Mouse (Mus musculus): ENCODE measurements around the gene Add3.

The Add3 gene

DNA sequence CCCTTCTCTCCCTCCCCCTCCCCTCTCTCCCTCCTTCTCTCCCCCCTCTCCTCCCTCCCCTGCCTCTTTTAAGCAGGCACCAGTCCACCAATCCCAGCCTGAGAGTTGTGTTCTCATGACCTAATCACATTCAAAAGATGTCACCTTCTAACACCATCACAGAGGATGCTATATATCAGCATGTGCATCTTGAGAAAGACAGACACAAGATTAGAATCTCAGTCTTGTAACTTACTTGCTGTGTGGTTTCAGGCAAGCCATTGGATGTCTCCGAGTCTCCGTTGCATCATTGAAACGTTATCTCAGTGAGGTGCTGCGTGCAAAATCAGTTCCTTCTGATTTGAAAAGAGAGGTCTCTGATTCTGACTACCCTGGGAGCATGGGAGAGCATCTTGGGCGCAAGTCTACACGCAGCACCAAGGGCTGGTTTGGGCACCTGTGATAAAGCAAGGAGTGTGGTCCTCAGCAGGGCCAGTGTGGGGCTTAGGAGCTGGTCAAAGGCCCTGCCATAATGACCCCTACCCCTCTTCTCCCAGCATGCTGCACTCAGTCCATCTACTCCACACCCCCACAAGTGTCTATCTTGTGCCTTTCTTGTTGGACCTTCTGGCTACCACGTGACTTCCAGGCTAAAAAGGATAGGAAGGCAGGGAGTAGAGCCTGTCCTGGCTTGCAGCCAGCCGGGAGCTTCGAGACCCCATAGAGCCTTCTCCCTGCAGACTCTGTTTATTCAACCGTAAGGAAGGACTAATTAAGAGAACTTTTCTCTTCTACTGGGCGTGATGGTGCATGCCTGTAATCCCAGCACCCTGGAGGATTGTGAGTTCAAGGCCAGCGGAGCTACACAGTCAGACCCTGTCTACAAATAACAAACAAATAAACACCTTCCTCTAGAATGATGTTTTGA, 124.8 kb downstream of the Add3 start:
- no peak for DNase-seq (ENCODE audit: low read depth, low spot score)

- no peak for DNase-seq (ENCODE audit: low read depth, low spot score)
Measured at GRCm38 (mm10) chr19:53267305-53267704, 127.1 kb downstream of the Add3 start.

- peak; percentile 56 for DNase-seq (ENCODE audit: low read depth, low spot score)
Measured at GRCm38 (mm10) chr19:53273055-53273722, 132.9 kb downstream of the Add3 start.

GRCm38 (mm10) chr19:53273781-53274428, 133.7 kb downstream of the Add3 start:
- DNase-seq (ENCODE audit: low read depth, low spot score): peak; percentile 51

DNA sequence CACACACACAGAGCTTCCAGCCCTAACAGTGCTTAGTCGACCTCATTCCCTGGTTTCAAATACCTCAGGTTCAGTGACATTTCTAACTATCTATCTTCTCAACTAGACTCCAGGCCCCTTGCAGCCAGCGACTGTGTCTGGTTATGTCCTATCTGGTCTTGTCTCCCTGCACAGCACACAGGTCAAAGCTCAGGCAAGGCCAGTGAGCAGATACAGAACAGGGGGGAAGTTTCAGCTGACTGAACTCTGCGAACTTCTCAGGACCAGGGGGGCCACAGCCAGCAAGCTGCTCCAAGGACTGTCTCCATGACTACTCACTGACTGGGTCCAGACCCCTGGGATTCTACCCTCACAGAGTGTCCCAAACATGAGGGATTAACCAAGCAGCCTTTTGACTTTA, 135.0 kb downstream of the Add3 start:
- no peak for DNase-seq (ENCODE audit: low read depth, low spot score)

DNA sequence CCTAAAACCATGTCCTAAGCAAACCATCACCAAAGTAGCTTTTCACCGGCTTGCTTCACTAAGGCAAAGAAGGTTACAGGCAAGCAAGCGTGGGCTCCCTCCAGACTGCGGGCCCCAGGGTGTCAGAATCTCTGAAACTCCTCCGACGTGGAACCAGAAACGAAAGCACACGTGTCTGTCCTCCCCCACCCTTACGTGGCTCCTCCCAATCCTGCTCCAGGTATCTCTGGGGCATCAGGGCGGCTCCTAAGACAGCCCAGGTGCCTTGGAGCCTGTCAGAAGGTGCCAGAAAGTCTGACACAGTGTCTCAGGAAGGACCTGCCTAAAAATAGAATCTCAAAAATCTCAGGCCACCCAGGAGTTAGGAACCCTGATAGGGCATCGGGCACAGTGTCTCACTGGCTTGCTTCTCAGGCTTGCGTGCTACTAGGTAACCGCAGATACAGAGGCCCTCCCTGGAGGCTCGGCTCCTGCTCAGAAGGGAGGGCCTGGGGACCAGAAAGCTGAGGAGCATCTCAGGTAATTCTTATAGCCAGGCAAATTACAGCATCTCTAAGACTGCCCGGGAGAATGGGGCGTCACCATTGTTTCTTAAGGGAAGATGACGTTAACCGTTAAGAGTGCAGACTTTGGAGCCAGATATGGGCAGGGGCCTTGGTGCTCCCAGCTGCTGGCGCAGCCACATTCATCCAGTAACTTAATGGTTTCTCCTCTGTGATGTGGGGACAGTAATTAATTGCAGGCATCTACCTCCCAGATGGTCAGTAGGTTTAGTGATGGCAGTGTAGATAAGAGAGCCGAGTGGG, 136.9 kb downstream of the Add3 start:
- no peak for DNase-seq (ENCODE audit: low read depth, low spot score)

DNA sequence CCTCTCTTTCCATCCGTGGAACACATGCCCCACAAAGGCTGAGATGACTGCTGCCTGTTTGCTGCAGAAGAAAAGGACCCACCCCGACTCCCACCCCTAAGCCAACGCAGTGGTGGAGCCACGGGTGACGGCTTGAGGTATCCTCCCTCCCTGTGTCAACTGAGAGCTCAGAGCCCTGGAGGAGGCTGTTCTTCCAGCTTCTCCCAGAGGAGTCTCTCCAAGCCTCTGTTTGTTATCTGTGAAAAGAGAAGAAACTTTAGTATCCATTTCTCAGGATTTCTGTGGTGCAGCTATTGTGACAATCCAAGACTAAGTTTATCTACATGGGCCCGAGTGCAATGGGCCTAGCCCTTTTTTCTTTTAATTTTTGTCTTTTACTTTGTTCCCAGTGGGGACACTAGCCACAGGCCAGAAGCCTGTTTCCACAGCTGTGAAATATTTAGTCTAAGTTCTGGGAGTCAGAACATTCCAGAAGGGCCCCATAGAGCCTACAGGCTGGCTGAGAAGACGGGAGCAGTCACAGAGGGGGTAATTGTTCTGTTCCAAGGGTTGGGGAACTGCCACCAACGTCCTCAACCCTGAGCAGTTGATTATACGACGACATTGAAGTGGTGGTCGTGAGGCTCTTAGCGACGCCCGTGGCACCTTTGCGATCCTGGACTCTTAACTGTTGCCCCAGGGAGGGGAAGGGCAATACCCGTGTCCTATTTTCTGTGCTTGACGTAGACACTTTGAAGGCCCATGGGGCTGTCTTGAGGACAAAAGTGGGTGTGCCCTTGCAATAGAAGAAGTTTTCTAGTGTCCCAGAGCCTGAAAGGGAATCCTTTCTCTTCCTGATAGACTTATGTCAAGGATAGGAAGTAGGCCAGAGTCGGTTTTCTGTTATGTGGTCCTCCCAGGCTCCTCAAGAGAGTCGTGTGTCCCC, 138.5 kb downstream of the Add3 start:
- no peak for DNase-seq (ENCODE audit: low read depth, low spot score)

GRCm38 (mm10) chr19:53280254-53280653, 140.0 kb downstream of the Add3 start:
- DNase-seq (ENCODE audit: low read depth, low spot score): no peak

DNA sequence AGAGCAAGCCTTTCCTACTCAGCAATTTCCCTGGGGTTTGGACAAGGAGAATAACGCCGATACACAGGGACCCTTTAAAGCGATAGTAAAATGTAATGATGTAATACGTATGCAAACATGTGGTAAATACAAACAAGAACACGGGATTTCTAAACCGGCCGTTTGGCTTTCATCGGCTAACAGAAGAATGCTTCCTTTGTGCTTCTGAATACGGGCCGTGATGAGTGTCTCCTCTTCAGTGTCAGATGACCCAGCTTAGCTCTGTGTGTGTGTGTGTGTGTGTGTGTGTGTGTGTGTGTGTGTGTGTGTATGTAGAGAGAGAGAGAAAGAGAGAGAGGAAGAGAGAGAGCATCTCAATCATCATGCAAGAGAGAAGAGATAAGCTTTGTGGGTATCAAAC, 142.3 kb downstream of the Add3 start:
- no peak for DNase-seq (ENCODE audit: low read depth, low spot score)

DNA sequence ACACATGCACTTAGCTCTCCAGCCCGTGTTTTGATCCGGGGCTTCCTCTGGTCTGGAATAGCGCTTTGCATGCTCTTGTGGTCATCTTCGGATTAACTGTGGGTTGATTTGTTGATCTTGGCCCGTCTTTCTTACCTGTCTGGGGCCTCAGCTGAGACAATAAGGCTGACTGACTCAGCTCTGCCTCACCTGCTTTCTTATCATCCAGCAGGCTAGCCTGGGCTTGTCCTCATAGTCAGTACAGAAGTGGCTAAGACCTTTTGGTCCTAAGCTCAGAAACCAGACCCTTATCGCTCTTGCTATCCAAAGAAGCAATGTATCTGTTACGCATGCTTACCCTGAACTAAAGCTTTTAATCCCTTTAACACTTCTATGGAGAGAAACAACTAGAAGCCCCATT, 143.5 kb downstream of the Add3 start:
- no peak for DNase-seq (ENCODE audit: low read depth, low spot score)

- no peak for DNase-seq (ENCODE audit: low read depth, low spot score)
Measured at GRCm38 (mm10) chr19:53284268-53285208, 144.3 kb downstream of the Add3 start.

DNA sequence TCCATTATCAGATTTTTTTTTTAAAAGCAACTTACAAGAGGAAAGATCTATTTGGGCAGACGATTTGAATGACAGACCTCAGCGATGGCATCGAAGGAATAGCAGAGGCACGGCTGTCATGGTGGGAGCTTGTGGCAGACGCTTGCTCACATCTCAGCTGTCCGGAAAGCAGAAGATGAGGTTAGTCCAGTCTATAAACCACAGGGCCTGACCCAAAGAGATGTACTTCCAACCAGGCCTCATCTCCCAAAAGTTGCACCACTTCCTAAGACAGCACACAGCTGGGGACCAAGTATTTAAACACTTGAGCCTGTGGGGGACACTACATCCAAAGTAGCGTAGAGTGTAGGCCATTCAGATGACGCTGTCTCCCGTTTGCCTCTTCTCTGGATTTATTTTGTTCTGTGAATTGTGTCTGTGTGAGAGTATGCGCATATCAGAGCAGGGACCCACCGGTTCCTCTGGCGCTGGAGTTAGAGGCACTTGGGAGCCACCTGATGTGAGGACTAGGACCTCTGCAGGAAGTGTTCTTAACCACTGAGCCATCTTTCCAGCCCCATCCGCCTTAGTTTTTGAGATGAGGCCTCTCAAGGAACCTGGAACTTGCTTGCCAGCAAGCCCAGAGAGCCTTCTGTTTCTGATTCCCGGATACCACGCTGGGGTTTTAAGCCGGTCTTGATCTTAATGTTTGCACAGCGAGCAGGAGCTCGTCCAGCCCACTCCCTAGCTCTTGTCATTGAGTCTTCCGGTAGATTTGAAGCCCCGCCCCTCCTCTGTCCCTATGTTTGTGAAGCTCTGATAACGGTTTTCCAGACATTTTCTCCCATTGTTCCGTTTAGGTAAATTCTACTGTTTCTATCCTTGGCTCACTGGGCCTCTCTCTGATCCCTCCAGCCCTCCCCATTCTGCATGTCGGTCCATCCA, 156.3 kb downstream of the Add3 start:
- DNase-seq (ENCODE audit: low read depth, low spot score): no peak
